Mouse (Mus musculus): Measurements from ENCODE around the gene Sgms2.

DNA sequence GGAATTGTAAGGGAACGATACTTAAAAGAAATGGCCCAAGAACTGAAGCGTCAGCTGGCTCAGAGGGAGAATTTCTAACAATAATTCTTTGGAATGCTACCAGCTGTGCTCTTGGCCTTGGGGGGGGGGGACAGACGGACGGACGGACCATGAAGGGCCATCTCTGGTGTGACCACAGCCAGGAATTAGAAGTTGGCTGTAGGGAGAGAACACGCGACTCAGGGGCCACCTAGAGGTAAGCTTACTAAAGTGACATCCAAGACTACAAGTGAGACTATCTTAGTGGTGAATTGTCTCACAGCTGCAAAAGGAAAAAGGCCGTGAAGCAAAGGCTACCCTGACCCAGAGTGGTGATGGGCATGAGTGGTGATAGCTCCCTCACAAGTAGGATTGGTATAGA is 20.4 kb upstream of the Sgms2 start:
- TF ChIP-seq CTCF (IDR thresholded peaks at IDR 0.05; ENCODE audit: extremely low read depth, insufficient read depth, insufficient read length, insufficient replicate concordance) (no peak), POLR2A (IDR thresholded peaks at IDR 0.05; ENCODE audit: low read depth, low read length) (no peak)

Data from spleen, adult 2 months (tissue).